In genomic region chr9:70854950-70855349, GRCm38 (mm10) we compare ENCODE assay signal across 26 mouse cellular contexts.
A peak's percentile ranks its signal among the peaks of the same experiment; 100 is the strongest.
DNase-seq lines count a peak whose midpoint lies in the region; ATAC-seq and TF ChIP-seq lines count a peak whose summit lies in the region.
"Had no signal": no experiment of that assay in that cellular context is flagged by ENCODE, and none has a peak within 500 bp of the region (broad histone marks: within the 10 kb centered on the region; RNA-seq: fewer than 3 reads in every experiment).

No protein-coding gene starts in this region.

- no peaks in the 10 kb centered on the region for H3K9me3 ChIP-seq in kidney, embryonic 14.5 days (ENCODE audit: control insufficient read depth, low read length)
- H3K9me3 ChIP-seq in liver, postnatal 0 days (ENCODE audit: low read length), result no peaks in the 10 kb centered on the region
- no peaks in the 10 kb centered on the region for H3K9me3 ChIP-seq in liver, embryonic 11.5 days (ENCODE audit: control insufficient read depth, low read length)
- no peaks in the 10 kb centered on the region for H3K9me3 ChIP-seq in intestine, embryonic 16.5 days (ENCODE audit: control insufficient read depth, low read length)
- no peaks in the 10 kb centered on the region for H3K9me3 ChIP-seq in stomach, postnatal 0 days (ENCODE audit: control insufficient read depth, low read length)
- H3K9me3 ChIP-seq in forebrain, embryonic 12.5 days, result no peaks in the 10 kb centered on the region
- H3K9me3 ChIP-seq: forebrain, embryonic 13.5 days; hindbrain, embryonic 10.5 days; hindbrain, embryonic 15.5 days; limb, embryonic 13.5 days; megakaryocyte, embryonic 14.5 days; midbrain, embryonic 12.5 days; neural tube, embryonic 13.5 days had no signal

- TF ChIP-seq EP300 in liver, postnatal 0 days (IDR thresholded peaks at IDR 0.05; ENCODE audit: low read depth), result no peak
- no peak for TF ChIP-seq EP300 in stomach, postnatal 0 days (optimal IDR thresholded peaks at IDR 0.05)

- peak; percentile 34 for DNase-seq in kidney, adult 2 months
- no peak for DNase-seq in liver, postnatal 0 days
- no peak for DNase-seq in liver, embryonic 11.5 days (ENCODE audit: low spot score)
- no peak for DNase-seq in stomach, postnatal 0 days (ENCODE audit: low spot score)
- DNase-seq in embryo, embryonic 9.5 days (ENCODE audit: extremely low spot score), result no peak
- DNase-seq: adrenal gland, adult 2 months; adrenal gland, postnatal 36 days; cerebellum, adult 18-20 months; cerebellum, postnatal 10 days; gastrocnemius, postnatal 36 days; heart, postnatal 14 days; lung, postnatal 4 days; thymus, postnatal 4 days had no signal

- H3K4me3 ChIP-seq in kidney, adult 2 months (ENCODE audit: insufficient read depth, low read depth, low read length), result no peak overlapping the region
- H3K4me3 ChIP-seq in kidney, embryonic 14.5 days (ENCODE audit: low read length), result no peak overlapping the region
- H3K4me3 ChIP-seq in liver, postnatal 0 days (ENCODE audit: low read depth, low read length), result no peak overlapping the region
- no peak overlapping the region for H3K4me3 ChIP-seq in liver, embryonic 11.5 days (ENCODE audit: low read depth, low read length)
- no peak overlapping the region for H3K4me3 ChIP-seq in intestine, embryonic 16.5 days (ENCODE audit: low read length)
- no peak overlapping the region for H3K4me3 ChIP-seq in stomach, postnatal 0 days (ENCODE audit: low read depth, low read length)
- H3K4me3 ChIP-seq in forebrain, embryonic 12.5 days (replicated peaks), result no peak overlapping the region
- H3K4me3 ChIP-seq: forebrain, embryonic 13.5 days; hindbrain, embryonic 10.5 days; hindbrain, embryonic 15.5 days; limb, embryonic 13.5 days; megakaryocyte, embryonic 14.5 days; midbrain, embryonic 12.5 days; neural tube, embryonic 13.5 days had no signal

- no peak for ATAC-seq in kidney, embryonic 14.5 days (ENCODE audit: low FRiP score, low TSS enrichment)
- ATAC-seq in liver, postnatal 0 days, result no peak
- no peak for ATAC-seq in liver, embryonic 11.5 days (replicated peaks; ENCODE audit: low FRiP score)
- ATAC-seq in intestine, embryonic 16.5 days, result peak; percentile 88
- ATAC-seq in stomach, postnatal 0 days (ENCODE audit: low FRiP score, low TSS enrichment), result peak; percentile 34
- ATAC-seq in forebrain, embryonic 12.5 days (ENCODE audit: low FRiP score), result no peak
- ATAC-seq: activated CD4-positive, CD25-positive, alpha-beta regulatory T cell, adult 4 months; CD4-positive, CD25-positive, alpha-beta regulatory T cell, adult 4 months; forebrain, embryonic 13.5 days; inflammation-experienced regulatory T-cells, adult 6 months had no signal

- H3K4me2 ChIP-seq in kidney, embryonic 14.5 days (replicated peaks; ENCODE audit: low read depth, low read length), result no peak overlapping the region
- H3K4me2 ChIP-seq in liver, postnatal 0 days (ENCODE audit: low read depth, low read length), result no peak overlapping the region
- no peak overlapping the region for H3K4me2 ChIP-seq in liver, embryonic 11.5 days
- no peak overlapping the region for H3K4me2 ChIP-seq in intestine, embryonic 16.5 days (ENCODE audit: low read depth, low read length)
- H3K4me2 ChIP-seq in stomach, postnatal 0 days (replicated peaks; ENCODE audit: low read depth), result no peak overlapping the region
- no peak overlapping the region for H3K4me2 ChIP-seq in forebrain, embryonic 12.5 days
- H3K4me2 ChIP-seq: forebrain, embryonic 13.5 days; hindbrain, embryonic 15.5 days; limb, embryonic 13.5 days; midbrain, embryonic 12.5 days; neural tube, embryonic 13.5 days had no signal

- WGBS in kidney, adult 2 months, result 66% methylated on average over 6 of the region's 6 CpGs
- 73% methylated on average over 6 of the region's 6 CpGs for WGBS in kidney, embryonic 14.5 days
- WGBS in liver, postnatal 0 days (ENCODE audit: insufficient replicate concordance), result 63% methylated on average over 6 of the region's 6 CpGs
- WGBS in liver, embryonic 11.5 days, result 65% methylated on average over 6 of the region's 6 CpGs
- 48% methylated on average over 6 of the region's 6 CpGs for WGBS in intestine, embryonic 16.5 days
- WGBS in stomach, postnatal 0 days, result 64% methylated on average over 6 of the region's 6 CpGs
- 83% methylated on average over 6 of the region's 6 CpGs for WGBS in forebrain, embryonic 12.5 days

- no peak overlapping the region for H3K27ac ChIP-seq in kidney, adult 2 months (ENCODE audit: insufficient read depth, low read depth, low read length)
- no peak overlapping the region for H3K27ac ChIP-seq in kidney, embryonic 14.5 days (ENCODE audit: low read depth, low read length)
- H3K27ac ChIP-seq in liver, postnatal 0 days (ENCODE audit: low read depth), result 0 out of 2 replicates have a peak overlapping the region, but pooled peaks have one; percentile 31
- no peak overlapping the region for H3K27ac ChIP-seq in liver, embryonic 11.5 days (ENCODE audit: low read depth, low read length)
- H3K27ac ChIP-seq in intestine, embryonic 16.5 days (ENCODE audit: low read length), result peak overlapping the region; percentile 76
- peak overlapping the region; percentile 9 for H3K27ac ChIP-seq in stomach, postnatal 0 days (replicated peaks)
- no peak overlapping the region for H3K27ac ChIP-seq in forebrain, embryonic 12.5 days
- H3K27ac ChIP-seq: forebrain, embryonic 13.5 days; hindbrain, embryonic 10.5 days; hindbrain, embryonic 15.5 days; limb, embryonic 13.5 days; midbrain, embryonic 12.5 days; neural tube, embryonic 13.5 days had no signal

- no peaks in the 10 kb centered on the region for H3K27me3 ChIP-seq in kidney, adult 2 months (replicated peaks; ENCODE audit: control insufficient read depth, insufficient read depth, low read length)
- no peaks in the 10 kb centered on the region for H3K27me3 ChIP-seq in kidney, embryonic 14.5 days (ENCODE audit: control insufficient read depth, insufficient read depth, low read length)
- no peaks in the 10 kb centered on the region for H3K27me3 ChIP-seq in liver, postnatal 0 days (ENCODE audit: insufficient read depth, low read length)
- no peaks in the 10 kb centered on the region for H3K27me3 ChIP-seq in liver, embryonic 11.5 days (replicated peaks; ENCODE audit: control insufficient read depth, insufficient read depth, low read length)
- no peaks in the 10 kb centered on the region for H3K27me3 ChIP-seq in intestine, embryonic 16.5 days (replicated peaks; ENCODE audit: control insufficient read depth, insufficient read depth, low read length)
- no peaks in the 10 kb centered on the region for H3K27me3 ChIP-seq in stomach, postnatal 0 days (ENCODE audit: control insufficient read depth, insufficient read depth, low read length)
- H3K27me3 ChIP-seq in forebrain, embryonic 12.5 days, result no peaks in the 10 kb centered on the region
- H3K27me3 ChIP-seq: forebrain, embryonic 13.5 days; hindbrain, embryonic 15.5 days; limb, embryonic 13.5 days; megakaryocyte, embryonic 14.5 days; midbrain, embryonic 12.5 days; neural tube, embryonic 13.5 days had no signal

- no peak for TF ChIP-seq POLR2A in kidney, adult 2 months (IDR thresholded peaks at IDR 0.05; ENCODE audit: low read depth, low read length)

- no peak overlapping the region for H3K9ac ChIP-seq in kidney, embryonic 14.5 days (ENCODE audit: low read depth, low read length)
- H3K9ac ChIP-seq in liver, postnatal 0 days (replicated peaks), result no peak overlapping the region
- H3K9ac ChIP-seq in liver, embryonic 11.5 days (ENCODE audit: low read depth, low read length), result no peak overlapping the region
- no peak overlapping the region for H3K9ac ChIP-seq in intestine, embryonic 16.5 days (ENCODE audit: low read depth, low read length)
- no peak overlapping the region for H3K9ac ChIP-seq in stomach, postnatal 0 days (ENCODE audit: low read length)
- no peak overlapping the region for H3K9ac ChIP-seq in forebrain, embryonic 12.5 days
- H3K9ac ChIP-seq: forebrain, embryonic 13.5 days; hindbrain, embryonic 15.5 days; limb, embryonic 13.5 days; midbrain, embryonic 12.5 days; neural tube, embryonic 13.5 days had no signal

- no peaks in the 10 kb centered on the region for H3K36me3 ChIP-seq in kidney, adult 2 months (ENCODE audit: control insufficient read depth, insufficient read depth, low read length)
- no peaks in the 10 kb centered on the region for H3K36me3 ChIP-seq in kidney, embryonic 14.5 days (ENCODE audit: control insufficient read depth, insufficient read depth, low read length)
- no peaks in the 10 kb centered on the region for H3K36me3 ChIP-seq in liver, postnatal 0 days (replicated peaks; ENCODE audit: insufficient read depth, low read length)
- no peaks in the 10 kb centered on the region for H3K36me3 ChIP-seq in liver, embryonic 11.5 days (ENCODE audit: control insufficient read depth, insufficient read depth, low read length)
- no peaks in the 10 kb centered on the region for H3K36me3 ChIP-seq in intestine, embryonic 16.5 days (ENCODE audit: control insufficient read depth, insufficient read depth, low read length)
- H3K36me3 ChIP-seq in stomach, postnatal 0 days (ENCODE audit: control insufficient read depth, insufficient read depth, low read length), result no peaks in the 10 kb centered on the region
- no peaks in the 10 kb centered on the region for H3K36me3 ChIP-seq in forebrain, embryonic 12.5 days (replicated peaks)
- H3K36me3 ChIP-seq: hindbrain, embryonic 10.5 days; hindbrain, embryonic 15.5 days; limb, embryonic 13.5 days; midbrain, embryonic 12.5 days; neural tube, embryonic 13.5 days had no signal

- H3K4me1 ChIP-seq in kidney, adult 2 months (ENCODE audit: control insufficient read depth, insufficient read depth, low read length), result no peaks in the 10 kb centered on the region
- peaks cover 12% of the 10 kb centered on the region; the same call in 1 of the 2 replicates for H3K4me1 ChIP-seq in kidney, embryonic 14.5 days (ENCODE audit: control insufficient read depth, insufficient read depth, low read length)
- H3K4me1 ChIP-seq in liver, postnatal 0 days (ENCODE audit: insufficient read depth), result peaks cover 15% of the 10 kb centered on the region
- peaks cover 16% of the 10 kb centered on the region for H3K4me1 ChIP-seq in liver, embryonic 11.5 days (replicated peaks; ENCODE audit: control insufficient read depth, insufficient read depth, low read length)
- H3K4me1 ChIP-seq in intestine, embryonic 16.5 days (ENCODE audit: control insufficient read depth, insufficient read depth, low read length), result peaks cover 16% of the 10 kb centered on the region
- H3K4me1 ChIP-seq in stomach, postnatal 0 days (replicated peaks; ENCODE audit: control insufficient read depth, insufficient read depth), result no peaks in the 10 kb centered on the region
- H3K4me1 ChIP-seq in forebrain, embryonic 12.5 days, result peaks cover 11% of the 10 kb centered on the region
- H3K4me1 ChIP-seq: forebrain, embryonic 13.5 days; hindbrain, embryonic 10.5 days; midbrain, embryonic 12.5 days had no signal

- no peak for TF ChIP-seq CTCF in kidney, adult 2 months (conservative IDR thresholded peaks at IDR 0.05; ENCODE audit: insufficient read depth, insufficient read length, low read depth, low read length)
- no peak for TF ChIP-seq CTCF in liver, postnatal 0 days (IDR thresholded peaks at IDR 0.05; ENCODE audit: low read depth)
- TF ChIP-seq CTCF in stomach, postnatal 0 days (IDR thresholded peaks at IDR 0.05; ENCODE audit: low read depth), result no peak

Comparison
In these comparisons a context has a peak if more than half of its experiments do, and no peak if none do; other contexts are left out.
1. H3K27ac ChIP-seq: peak in liver, postnatal 0 days (single experiment), intestine, embryonic 16.5 days (single experiment) and stomach, postnatal 0 days (single experiment); none in kidney, adult 2 months (single experiment), kidney, embryonic 14.5 days (single experiment), liver, embryonic 11.5 days (single experiment) and forebrain, embryonic 12.5 days (single experiment).
2. ATAC-seq: peak in intestine, embryonic 16.5 days (single experiment) and stomach, postnatal 0 days (single experiment); none in kidney, embryonic 14.5 days (single experiment), liver, postnatal 0 days (single experiment), liver, embryonic 11.5 days (single experiment) and forebrain, embryonic 12.5 days (single experiment).